ENCODE assay signal across 8 mouse cellular contexts in the genomic region with DNA sequence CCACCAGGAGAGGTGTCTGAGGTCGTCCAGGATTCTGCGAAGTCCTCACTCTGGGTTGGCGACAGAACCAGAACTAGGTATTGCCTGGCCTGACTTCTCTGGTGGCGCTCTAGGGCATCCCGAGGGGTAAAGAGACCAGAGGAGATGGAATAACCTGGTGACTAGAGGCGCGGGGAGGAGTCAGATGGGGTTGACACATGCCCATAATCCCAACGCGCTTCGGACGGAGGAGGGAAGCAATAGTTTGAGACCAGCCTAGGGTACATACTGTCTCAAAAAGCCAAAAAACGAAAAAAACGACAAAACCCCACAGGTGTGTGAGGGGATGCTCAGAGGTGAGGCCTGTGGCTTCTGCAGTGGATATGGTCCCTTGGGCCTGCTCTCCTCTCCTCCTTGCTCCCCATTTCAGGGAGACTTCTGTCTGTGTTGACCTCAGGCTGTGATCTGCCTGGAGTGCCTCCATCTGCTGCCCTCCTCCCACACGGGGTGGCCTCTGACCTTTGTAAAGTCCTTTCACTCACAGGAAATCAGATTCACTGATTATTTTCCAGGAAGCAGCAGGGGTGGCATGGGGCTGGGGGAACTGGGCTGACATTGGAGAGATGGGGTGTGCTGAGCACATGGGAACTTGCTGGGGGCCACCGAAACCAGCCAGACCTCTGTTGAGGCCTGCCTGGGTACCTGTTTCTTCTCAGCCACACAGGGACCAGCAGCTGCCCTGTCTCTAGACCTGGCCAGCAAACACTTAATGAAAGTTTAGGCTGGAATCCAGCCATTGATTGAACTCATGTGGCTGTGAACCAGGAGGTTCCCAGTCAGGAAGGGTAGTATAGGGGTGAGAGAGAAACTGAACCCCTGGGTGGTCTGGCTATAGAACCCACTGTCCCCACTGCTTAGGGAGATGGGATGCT. TPM values are rescaled to one million over a fixed set of nuclear protein-coding genes. Genes with fewer than 3 reads are reported as not detected.
DNase-seq lines count a peak whose midpoint lies in the region; ATAC-seq and TF ChIP-seq lines count a peak whose summit lies in the region.

No protein-coding gene starts in this region.

- WGBS in embryonic facial prominence, embryonic 10.5 days: 6% methylated on average over 15 of the region's 15 CpGs
- WGBS in intestine, embryonic 15.5 days: 21% methylated on average over 15 of the region's 15 CpGs

- peaks cover 55% of the 10 kb centered on the region for H3K4me1 ChIP-seq in embryonic facial prominence, embryonic 10.5 days
- peaks cover 8% of the 10 kb centered on the region for H3K4me1 ChIP-seq in intestine, embryonic 15.5 days (replicated peaks)

- no peaks in the 10 kb centered on the region for H3K27me3 ChIP-seq in embryonic facial prominence, embryonic 10.5 days (replicated peaks; ENCODE audit: low read depth, poor library complexity, severe bottlenecking)
- no peaks in the 10 kb centered on the region for H3K27me3 ChIP-seq in intestine, embryonic 15.5 days (replicated peaks)

- H3K4me2 ChIP-seq in intestine, embryonic 15.5 days (replicated peaks): peak overlapping the region; percentile 96

- no peaks in the 10 kb centered on the region for H3K9me3 ChIP-seq in embryonic facial prominence, embryonic 10.5 days
- H3K9me3 ChIP-seq in intestine, embryonic 15.5 days: no peaks in the 10 kb centered on the region

- no peak overlapping the region; the same call in 1 of the 2 replicates for H3K27ac ChIP-seq in layer of hippocampus, adult 2 months
- H3K27ac ChIP-seq in embryonic facial prominence, embryonic 10.5 days (replicated peaks): peak overlapping the region; percentile 88
- no peak overlapping the region for H3K27ac ChIP-seq in intestine, embryonic 15.5 days

- peak overlapping the region; percentile 56 for H3K9ac ChIP-seq in intestine, embryonic 15.5 days

- DNase-seq in layer of hippocampus, adult 2 months (ENCODE audit: low spot score in 2 of 2): no peak
- no peak for DNase-seq in layer of hippocampus, adult 11-12 months (ENCODE audit: low spot score)
- DNase-seq in embryonic facial prominence, embryonic 10.5 days (ENCODE audit: low spot score): peak; percentile 36
- peak; percentile 36 for DNase-seq in neural tube, embryonic 10.5 days (ENCODE audit: extremely low spot score, low spot score)
- no peak for DNase-seq in gastrocnemius, adult 18-20 months (ENCODE audit: low spot score)
- DNase-seq in urinary bladder, postnatal 4 days (ENCODE audit: low spot score in 2 of 2): no peak
- no peak for DNase-seq in kidney, adult 8-10 months

- ATAC-seq in intestine, embryonic 15.5 days: no peak

- TF ChIP-seq CTCF in layer of hippocampus, adult 2 months (conservative IDR thresholded peaks at IDR 0.05): no peak

- peak overlapping the region; percentile 68 for H3K4me3 ChIP-seq in layer of hippocampus, adult 2 months
- H3K4me3 ChIP-seq in embryonic facial prominence, embryonic 10.5 days: peak overlapping the region; percentile 79
- peak overlapping the region; percentile 77 for H3K4me3 ChIP-seq in intestine, embryonic 15.5 days (replicated peaks)

- H3K36me3 ChIP-seq in embryonic facial prominence, embryonic 10.5 days (replicated peaks): peaks cover 16% of the 10 kb centered on the region
- H3K36me3 ChIP-seq in intestine, embryonic 15.5 days: no peaks in the 10 kb centered on the region

RNA-seq across cellular contexts. Expression of a gene that starts 0.6 kb away (rescaled TPM):
- total RNA-seq in layer of hippocampus, adult 2 months (2021): 1 to 10 TPM; 4.5 to 4.6 TPM
- polyA plus RNA-seq in embryonic facial prominence, embryonic 10.5 days (2016; fragmentation: Nextera tagmentation; extraction: Ambion mirVana): 14.1 and 17.0 TPM in 2 replicates
- 2.8 and 3.1 TPM in 2 replicates for polyA plus RNA-seq in intestine, embryonic 15.5 days (2015; fragmentation: Nextera tagmentation; extraction: Ambion mirVana)
- 1 to 10 TPM; 2.4 to 2.5 TPM for total RNA-seq in gastrocnemius, adult 18-20 months (2021)

RNA-seq across cellular contexts. Expression of a gene that starts 47.0 kb away (rescaled TPM):
- 10 to 100 TPM; 31.8 to 35.6 TPM for total RNA-seq in layer of hippocampus, adult 2 months (2021)
- 68.6 and 76.8 TPM in 2 replicates for polyA plus RNA-seq in embryonic facial prominence, embryonic 10.5 days (2016; fragmentation: Nextera tagmentation; extraction: Ambion mirVana)
- 44.2 and 45.7 TPM in 2 replicates for polyA plus RNA-seq in intestine, embryonic 15.5 days (2015; fragmentation: Nextera tagmentation; extraction: Ambion mirVana)
- total RNA-seq in gastrocnemius, adult 18-20 months (2021): 10 to 100 TPM; 19.4 to 23.8 TPM

Comparison
In these comparisons a context has a peak if more than half of its experiments do, and no peak if none do; other contexts are left out.
1. DNase-seq: peak in embryonic facial prominence, embryonic 10.5 days (single experiment) and neural tube, embryonic 10.5 days (single experiment); none in layer of hippocampus, adult 2 months (0 of 2), layer of hippocampus, adult 11-12 months (single experiment), gastrocnemius, adult 18-20 months (single experiment), urinary bladder, postnatal 4 days (0 of 2) and kidney, adult 8-10 months (0 of 2).
2. Peak in every context shown above with its lines, with median percentiles within 50 percentile points of each other: H3K4me3 ChIP-seq.